Mouse (Mus musculus): ENCODE data around the gene Pfkfb1. TPM values are rescaled to one million over a fixed set of nuclear protein-coding genes. Genes with fewer than 3 reads are reported as not detected.

Gene Pfkfb1
- polyA plus RNA-seq, 1 experiment from 2014 or later, result 2.5 TPM

DNA sequence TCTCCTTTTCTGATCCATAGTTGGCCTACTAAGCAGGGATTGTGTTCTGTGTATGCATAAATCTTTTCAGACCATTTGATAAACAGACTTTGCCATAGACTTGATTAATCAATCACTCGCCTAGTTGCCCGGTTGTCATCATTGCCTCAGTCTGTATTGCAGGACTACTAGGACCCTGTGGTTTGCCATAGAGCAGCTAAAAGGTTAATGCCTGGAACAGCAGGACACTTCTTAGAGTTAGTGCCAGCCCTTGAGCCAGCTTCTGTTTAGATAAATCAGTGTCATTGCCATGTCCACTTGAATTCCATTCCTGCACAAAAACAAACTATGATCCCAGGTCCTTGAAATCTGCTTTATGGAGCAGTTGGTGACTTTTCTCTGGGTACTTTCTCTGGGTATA is 10.9 kb downstream of the Pfkfb1 start:
- Histone ChIP-seq H3K36me3 (ENCODE audit: inconsistent target) (no peaks in the 10 kb centered on the region), H3K79me2 (ENCODE audit: inconsistent target) (no peaks in the 10 kb centered on the region), H3K27ac (no peak overlapping the region), H3K4me3 (ENCODE audit: inconsistent target) (no peak overlapping the region)
- WGBS (ENCODE audit: missing documents), result 96% methylated on average over 2 of the region's 2 CpGs

DNA sequence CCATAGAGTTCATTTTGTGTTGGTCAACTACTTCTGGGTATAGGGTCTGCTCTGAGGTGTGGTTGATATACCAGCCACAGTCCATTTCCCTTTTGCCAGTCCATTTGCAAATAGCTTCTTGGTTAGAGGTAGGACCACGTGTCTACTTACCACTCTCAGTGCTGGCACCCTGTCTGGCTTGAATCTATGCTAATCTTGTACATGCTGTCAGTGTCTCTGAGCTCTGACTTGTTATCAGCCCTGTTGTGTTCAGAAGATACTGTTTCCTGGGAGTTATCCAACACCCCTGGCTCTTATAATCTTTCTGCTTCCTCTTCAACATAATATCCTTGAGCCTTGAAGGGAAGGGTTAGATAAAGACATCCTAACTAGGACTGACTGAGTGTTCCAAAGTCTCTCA is 48.4 kb downstream of the Pfkfb1 start:
- Histone ChIP-seq H3K27ac (no peak overlapping the region), H3K4me3 (ENCODE audit: inconsistent target) (no peak overlapping the region), H3K36me3 (ENCODE audit: inconsistent target) (no peaks in the 10 kb centered on the region), H3K79me2 (ENCODE audit: inconsistent target) (no peaks in the 10 kb centered on the region)
- 44% methylated on average over 1 of the region's 1 CpGs for WGBS (ENCODE audit: missing documents)

DNA sequence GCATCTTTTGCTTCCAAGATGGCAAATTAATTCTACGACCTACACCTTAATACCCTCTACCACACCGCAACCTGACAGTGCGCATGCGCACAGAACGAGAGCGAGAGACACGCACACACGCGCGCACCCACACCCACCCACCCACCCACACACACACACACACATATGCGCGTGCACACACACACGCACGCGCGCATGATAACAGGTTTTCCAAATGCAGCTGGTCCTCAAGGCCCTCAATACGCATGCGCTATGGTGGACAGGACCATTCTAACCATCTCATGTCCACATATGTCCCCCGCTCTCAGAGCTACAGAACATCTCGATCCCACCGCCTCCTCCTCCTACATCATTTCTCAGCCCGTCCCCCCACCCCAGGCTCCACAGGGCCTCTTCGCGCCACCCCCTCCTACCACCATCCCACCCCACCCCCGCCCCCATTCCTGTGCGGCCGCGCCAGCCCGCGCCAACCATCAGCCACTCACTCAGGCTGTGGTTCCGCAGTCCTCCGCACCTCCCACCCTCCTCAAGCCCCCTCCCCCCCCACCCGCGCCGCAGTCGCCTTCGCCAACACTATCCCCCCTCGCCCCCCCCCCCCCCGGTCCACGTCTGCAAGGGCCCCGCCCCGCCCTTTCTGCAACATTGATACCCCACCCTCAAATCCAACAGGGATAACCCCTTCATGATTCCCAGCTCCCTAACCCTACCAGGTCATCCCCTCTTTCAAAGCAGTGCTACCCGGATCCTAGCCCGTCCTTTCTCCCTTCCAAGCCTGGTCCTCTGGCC is 68.3 kb downstream of the Pfkfb1 start:
- no peak overlapping the region for H3K4me3 ChIP-seq (ENCODE audit: inconsistent target)
- H3K79me2 ChIP-seq (ENCODE audit: inconsistent target), result no peaks in the 10 kb centered on the region
- H3K36me3 ChIP-seq (ENCODE audit: inconsistent target), result no peaks in the 10 kb centered on the region
- WGBS (ENCODE audit: missing documents), result 53% methylated on average over 23 of the region's 44 CpGs
- no peak overlapping the region for H3K27ac ChIP-seq

GRCm38 (mm10) chrX:150656908-150657796 is 69.1 kb downstream of the Pfkfb1 start, which contains the start of gene Tro:
Gene Tro, minus strand, starts transcription at chrX:150657583.
- Histone ChIP-seq H3K79me2 (ENCODE audit: inconsistent target) (no peaks in the 10 kb centered on the region), H3K4me3 (ENCODE audit: inconsistent target) (no peak within 1 kb of the TSS)
- WGBS (ENCODE audit: missing documents), result 34% methylated on average over 30 of the region's 37 CpGs

GRCm38 (mm10) chrX:150657797-150658118 is 69.7 kb downstream of the Pfkfb1 start:
- Histone ChIP-seq H3K36me3 (ENCODE audit: inconsistent target) (no peaks in the 10 kb centered on the region), H3K4me3 (ENCODE audit: inconsistent target) (no peak overlapping the region), H3K27ac (no peak overlapping the region), H3K79me2 (ENCODE audit: inconsistent target) (no peaks in the 10 kb centered on the region)
- WGBS (ENCODE audit: missing documents), result 89% methylated on average over 3 of the region's 3 CpGs

More at GRCm38 (mm10) chrX:150656908-150657796, 69.1 kb downstream of the Pfkfb1 start, which contains the start of gene Tro:
- H3K27ac ChIP-seq, result no peak within 1 kb of the TSS
- no peaks in the 10 kb centered on the region for H3K36me3 ChIP-seq (ENCODE audit: inconsistent target)

DNA sequence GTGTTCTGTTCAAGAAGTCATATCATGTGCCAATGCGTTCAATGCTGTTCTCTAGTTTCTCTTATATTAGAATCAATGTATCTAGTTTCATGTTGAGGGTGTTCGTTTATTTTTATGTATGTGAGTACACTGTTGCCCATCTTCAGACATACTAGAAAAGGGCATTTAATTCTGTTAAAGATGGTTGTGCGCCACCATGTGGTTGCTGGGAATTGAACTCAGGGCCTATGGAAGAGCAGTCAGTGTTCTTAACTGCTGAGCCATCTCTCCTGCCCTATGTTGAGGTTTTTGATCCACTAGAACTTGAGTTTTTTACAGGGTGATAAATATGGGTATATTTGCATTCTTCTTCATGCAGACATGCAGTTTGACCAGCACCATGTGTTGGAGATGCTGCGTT is 74.8 kb downstream of the Pfkfb1 start:
- Histone ChIP-seq H3K4me3 (ENCODE audit: inconsistent target) (no peak overlapping the region), H3K27ac (no peak overlapping the region), H3K79me2 (ENCODE audit: inconsistent target) (no peaks in the 10 kb centered on the region), H3K36me3 (ENCODE audit: inconsistent target) (no peaks in the 10 kb centered on the region)
- 53% methylated on average over 3 of the region's 4 CpGs for WGBS (ENCODE audit: missing documents)

- H3K4me3 ChIP-seq (ENCODE audit: inconsistent target), result no peak overlapping the region
- H3K27ac ChIP-seq, result no peak overlapping the region
- WGBS (ENCODE audit: missing documents), result 73% methylated on average over 1 of the region's 1 CpGs
- no peaks in the 10 kb centered on the region for H3K79me2 ChIP-seq (ENCODE audit: inconsistent target)
- H3K36me3 ChIP-seq (ENCODE audit: inconsistent target), result no peaks in the 10 kb centered on the region
Measured at GRCm38 (mm10) chrX:150677505-150677904, 89.5 kb downstream of the Pfkfb1 start.

Other genes starting within 250 kb of the Pfkfb1 start
- gene Tmem29, start 129.1 kb upstream of the Pfkfb1 start, polyA plus RNA-seq (2018), result 7.7 to 21.0 TPM (median 8.1 TPM) in 3 replicates
- not detected in 3 replicates for gene Alas2, start 40.9 kb upstream of the Pfkfb1 start, polyA plus RNA-seq (2018)
- 4.0 to 6.1 TPM (median 4.6 TPM) in 3 replicates for gene Apex2, start 1.6 kb downstream of the Pfkfb1 start, polyA plus RNA-seq (2018)
- not detected in 3 replicates for gene Tro, start 69.4 kb downstream of the Pfkfb1 start, polyA plus RNA-seq (2018)
- gene Maged2, start 226.1 kb downstream of the Pfkfb1 start, polyA plus RNA-seq (2018), result 8.0 to 14.9 TPM (median 9.9 TPM) in 3 replicates